Mouse (Mus musculus): ENCODE results near the gene Vmn1r88.
A peak's percentile ranks its signal among the peaks of the same experiment; 100 is the strongest.

Vmn1r88 gene

DNA sequence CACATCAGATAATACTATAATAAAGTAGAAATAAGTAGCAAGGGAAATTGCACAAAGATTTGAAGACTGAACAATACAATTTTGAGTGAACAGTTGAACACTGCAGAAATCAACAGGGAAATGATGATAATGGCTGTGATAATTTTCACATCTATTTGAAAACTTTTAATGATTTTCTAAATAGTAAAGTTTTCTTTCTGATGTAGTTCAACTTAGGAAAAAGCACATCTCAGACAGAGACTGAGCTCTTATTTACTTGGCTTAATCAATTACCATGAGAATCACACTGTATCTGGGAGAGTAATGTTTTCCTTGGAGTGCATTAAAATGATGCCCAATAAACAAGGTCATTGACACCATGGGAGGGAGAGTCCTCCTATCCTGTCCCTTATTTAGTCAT is at the start of gene Vmn1r88:
Vmn1r88 (plus strand) TSS at position 301 of the 400 bp plus-strand sequence.
- no peak for DNase-seq

- DNase-seq, result no peak
Measured at GRCm38 (mm10) chr7:13119817-13120216, 39.6 kb upstream of the Vmn1r88 start, which contains the start of gene Vmn1r86. TSS of gene Vmn1r86 (minus strand) at chr7:13119917.

- peak; percentile 11 to 33 for DNase-seq
Measured at GRCm38 (mm10) chr7:13123554-13124153, 35.7 kb upstream of the Vmn1r88 start.

DNA sequence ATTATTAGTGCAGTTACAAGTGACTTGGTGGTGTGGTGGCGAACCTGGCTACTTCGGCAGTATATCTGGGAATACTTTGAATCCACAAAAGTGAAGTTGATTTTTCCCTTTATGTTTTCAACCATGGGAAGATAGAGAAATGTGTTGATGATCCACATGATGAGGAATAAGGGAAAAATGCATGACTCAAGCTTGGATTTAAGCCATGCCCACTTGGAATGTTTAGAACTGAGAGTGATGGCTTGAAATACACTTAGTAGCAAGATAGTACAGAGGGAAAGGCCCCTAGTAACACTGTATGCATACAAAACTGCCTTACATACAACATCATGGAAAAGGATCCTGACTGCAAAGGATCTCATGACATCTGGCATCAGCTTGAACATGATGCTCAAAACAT is 27.5 kb upstream of the Vmn1r88 start:
- DNase-seq, result no peak

- no peak for DNase-seq
Measured at GRCm38 (mm10) chr7:13137340-13137739, 22.0 kb upstream of the Vmn1r88 start.

GRCm38 (mm10) chr7:13140057-13140456 is 19.3 kb upstream of the Vmn1r88 start, which contains the start of gene Vmn1r87:
TSS of gene Vmn1r87 (minus strand) at chr7:13140157.
- no peak for DNase-seq

- DNase-seq, result no peak
Measured at GRCm38 (mm10) chr7:13212720-13213119, 53.4 kb downstream of the Vmn1r88 start, which contains the start of gene Vmn1r89. TSS of gene Vmn1r89 (plus strand) at chr7:13213020.
